Mouse (Mus musculus): ENCODE data around the gene Mrpl27.

- TF ChIP-seq POLR2A (IDR thresholded peaks at IDR 0.05; ENCODE audit: insufficient read length, low read depth) (no peak), POLR2AphosphoS2 (IDR thresholded peaks at IDR 0.05; ENCODE audit: insufficient read length, low read depth) (no peak), TCF3 (IDR thresholded peaks at IDR 0.05; ENCODE audit: insufficient read length, low read depth) (no peak), MAX (IDR thresholded peaks at IDR 0.05; ENCODE audit: low read depth) (no peak), USF1 (IDR thresholded peaks at IDR 0.05; ENCODE audit: low read depth) (no peak), CEBPB (IDR thresholded peaks at IDR 0.05; ENCODE audit: insufficient read depth, poor library complexity, severe bottlenecking) (no peak)
Observed at GRCm38 (mm10) chr11:94680639-94681038, 27.1 kb downstream of the Mrpl27 start.

Measured in myocyte (in vitro differentiated cells).